Mouse (Mus musculus) brown adipose tissue, adult 24 weeks (tissue): ENCODE results near the gene Ap3s2. TPM values are rescaled to one million over a fixed set of nuclear protein-coding genes. Genes with fewer than 3 reads are reported as not detected.
A peak's percentile ranks its signal among the peaks of the same experiment; 100 is the strongest.

ENCODE experiments used
- H3K27ac ChIP-seq: fragments of 200-500 bp; replicated peaks from 2 replicates; pipeline ENCODE4 v1.5.1; 2012; ENCODE audit warnings: low read depth, mild to moderate bottlenecking, low read length
- H3K4me1 ChIP-seq: fragments of 200-500 bp; 2 replicates; pipeline ENCODE4 v1.6.1; 2012; ENCODE audit warnings: low read length, mixed read lengths; ENCODE audit not compliant: control insufficient read depth, insufficient read depth, insufficient read length
- H3K4me3 ChIP-seq: fragments of 200-500 bp; 2 replicates; pipeline ENCODE4 v1.5.1; 2012; ENCODE audit warnings: low read depth, mild to moderate bottlenecking, low read length, moderate library complexity; ENCODE audit not compliant: insufficient read depth
- polyA plus RNA-seq: library from polyadenylated mRNA; stranded (reverse); fragments of >200 nt; gene quantifications from 2 replicates; pipeline ENCODE4 v1.2.4, GENCODE M21; 2012; ENCODE audit not compliant: missing spikeins, insufficient read depth, insufficient read length

The Ap3s2 gene
- polyA plus RNA-seq, 1 experiment = 15.4 TPM

DNA sequence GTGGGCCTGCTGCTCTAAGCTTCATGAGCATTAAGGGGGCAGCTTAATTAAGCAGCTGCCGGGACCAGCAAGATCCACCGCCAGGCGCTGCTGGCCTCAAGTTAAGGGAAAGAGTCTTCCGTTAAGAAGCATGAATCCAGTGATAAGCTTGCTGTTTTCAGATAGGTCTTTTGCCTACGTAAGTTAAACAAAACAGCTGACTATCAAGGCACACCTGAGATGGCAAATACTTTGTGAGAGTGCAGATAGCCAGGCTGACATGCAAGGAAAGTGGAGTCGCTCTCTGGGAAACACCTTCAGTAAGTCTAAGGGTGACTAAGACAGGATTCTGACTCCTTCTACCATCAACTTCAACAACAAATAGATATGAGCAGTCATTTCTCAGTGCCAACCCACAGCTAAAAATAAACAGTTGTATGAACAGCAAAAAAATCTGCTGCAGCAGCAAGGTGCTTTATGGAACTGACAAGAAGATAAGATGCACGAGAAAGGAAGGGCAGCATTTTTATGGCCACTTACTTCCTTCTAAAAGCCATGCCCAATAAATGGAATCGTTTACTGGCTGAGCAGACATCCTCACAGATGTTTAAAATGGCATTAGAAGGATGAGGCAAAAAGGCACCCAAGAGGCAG lies 17.2 kb downstream of the Ap3s2 start:
- Histone ChIP-seq H3K4me3 (no peak overlapping the region), H3K4me1 (peaks cover 4% of the 10 kb centered on the region; the same call in 1 of the 2 replicates), H3K27ac (no peak overlapping the region)

DNA sequence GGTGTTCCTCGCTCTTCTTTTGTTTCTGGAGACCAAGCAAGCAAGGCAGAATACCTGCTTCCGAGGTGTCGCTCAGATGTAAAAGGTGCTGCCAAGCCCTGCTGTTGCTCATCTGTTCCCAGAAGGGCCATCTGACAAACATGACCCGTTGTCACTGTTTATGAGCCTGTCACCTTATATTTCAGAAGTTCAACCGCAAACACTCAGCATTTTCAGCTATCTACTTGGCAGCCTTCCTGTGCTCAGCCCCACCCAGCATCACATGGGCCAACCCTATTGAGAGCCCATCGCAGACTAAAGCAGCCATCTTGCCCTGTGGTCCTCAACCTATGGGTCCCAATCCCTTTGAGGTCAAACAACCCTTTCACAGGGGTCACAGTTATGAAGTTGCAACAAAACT lies 19.7 kb downstream of the Ap3s2 start:
- H3K4me3 ChIP-seq = no peak overlapping the region

DNA sequence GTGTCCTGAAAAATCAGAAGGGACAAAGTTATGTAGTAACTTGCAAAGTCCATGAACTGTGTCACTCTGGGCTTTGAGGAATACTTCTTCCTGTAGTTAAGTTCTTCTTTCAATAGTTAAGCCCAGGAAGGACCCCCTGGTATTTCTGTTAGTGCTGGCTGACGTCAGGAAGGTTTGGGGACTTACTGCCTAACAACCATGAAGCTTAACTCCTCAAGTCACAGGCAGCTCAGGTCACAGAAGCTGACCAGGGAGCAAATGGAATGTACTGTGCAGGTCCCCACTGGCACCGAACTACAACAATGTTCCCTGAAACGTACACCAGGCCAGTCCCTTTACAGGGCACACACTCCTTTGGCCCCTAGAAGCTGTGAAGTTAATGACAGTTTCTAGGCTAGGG lies 25.2 kb downstream of the Ap3s2 start:
- no peaks in the 10 kb centered on the region for H3K4me1 ChIP-seq
- H3K27ac ChIP-seq = no peak overlapping the region
- no peak overlapping the region for H3K4me3 ChIP-seq

More for the DNA sequence above, 19.7 kb downstream of the Ap3s2 start:
- Histone ChIP-seq H3K27ac (no peak overlapping the region), H3K4me1 (no peaks in the 10 kb centered on the region)

DNA sequence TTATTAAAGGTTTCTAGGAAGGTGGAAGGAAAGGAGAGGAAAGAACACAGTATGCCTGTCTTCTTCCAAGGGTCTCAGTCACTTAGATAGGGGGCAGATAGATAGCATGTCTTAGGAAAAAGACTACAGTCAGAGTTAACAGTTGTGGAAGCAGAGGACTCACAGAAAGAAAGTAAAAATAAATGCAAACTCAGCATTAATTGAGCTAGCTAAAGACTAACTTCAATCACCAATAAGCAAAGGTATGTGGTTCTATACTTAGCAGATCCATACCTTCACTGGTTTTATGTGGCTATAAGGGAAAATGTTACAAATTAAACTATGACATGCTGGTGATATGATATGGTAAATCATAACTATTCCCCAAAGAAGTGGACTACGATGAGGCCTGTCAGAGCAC lies 25.7 kb downstream of the Ap3s2 start:
- Histone ChIP-seq H3K4me3 (no peak overlapping the region), H3K27ac (no peak overlapping the region), H3K4me1 (no peaks in the 10 kb centered on the region)

DNA sequence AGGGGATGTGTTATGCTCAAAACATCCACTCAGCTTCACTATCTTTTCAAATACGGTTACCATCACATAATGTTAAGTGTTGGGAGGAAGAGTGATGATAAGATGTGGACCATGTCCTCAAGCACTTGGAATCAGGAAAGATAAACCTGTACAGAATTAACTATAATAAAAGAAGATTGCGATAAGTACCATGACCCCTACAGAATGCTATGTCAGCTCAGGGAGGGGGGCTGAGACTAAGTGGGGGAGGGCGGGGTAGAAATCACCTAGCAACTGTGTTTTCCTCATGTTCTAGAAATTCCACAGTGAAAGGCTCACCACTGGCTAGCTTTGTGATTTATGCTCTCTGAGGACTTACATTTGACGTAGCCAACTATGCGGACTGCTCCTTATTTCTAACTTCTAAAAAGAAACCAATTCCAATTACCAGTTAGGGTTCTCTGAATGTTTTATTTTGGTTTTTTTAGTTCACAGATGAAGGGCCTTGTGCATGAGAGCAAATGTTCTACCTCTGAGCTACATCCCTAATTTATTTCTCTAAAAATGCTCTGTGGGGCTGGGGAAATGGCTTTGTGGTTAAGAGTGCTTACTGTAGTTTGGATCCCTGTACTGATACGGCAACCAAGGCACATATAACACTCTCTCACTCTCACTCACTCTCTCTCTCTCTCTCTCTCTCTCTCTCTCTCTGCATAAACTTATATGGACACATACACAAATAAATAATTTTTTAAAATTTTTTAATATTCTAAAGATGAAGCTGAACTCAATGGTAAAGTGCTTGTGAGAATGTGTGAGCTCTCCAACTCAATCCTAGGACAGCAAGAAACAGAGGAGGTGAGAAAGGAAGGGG lies 27.6 kb downstream of the Ap3s2 start:
- Histone ChIP-seq H3K4me3 (no peak overlapping the region), H3K27ac (0 out of 2 replicates have a peak overlapping the region, but pooled peaks have one; percentile 19)

DNA sequence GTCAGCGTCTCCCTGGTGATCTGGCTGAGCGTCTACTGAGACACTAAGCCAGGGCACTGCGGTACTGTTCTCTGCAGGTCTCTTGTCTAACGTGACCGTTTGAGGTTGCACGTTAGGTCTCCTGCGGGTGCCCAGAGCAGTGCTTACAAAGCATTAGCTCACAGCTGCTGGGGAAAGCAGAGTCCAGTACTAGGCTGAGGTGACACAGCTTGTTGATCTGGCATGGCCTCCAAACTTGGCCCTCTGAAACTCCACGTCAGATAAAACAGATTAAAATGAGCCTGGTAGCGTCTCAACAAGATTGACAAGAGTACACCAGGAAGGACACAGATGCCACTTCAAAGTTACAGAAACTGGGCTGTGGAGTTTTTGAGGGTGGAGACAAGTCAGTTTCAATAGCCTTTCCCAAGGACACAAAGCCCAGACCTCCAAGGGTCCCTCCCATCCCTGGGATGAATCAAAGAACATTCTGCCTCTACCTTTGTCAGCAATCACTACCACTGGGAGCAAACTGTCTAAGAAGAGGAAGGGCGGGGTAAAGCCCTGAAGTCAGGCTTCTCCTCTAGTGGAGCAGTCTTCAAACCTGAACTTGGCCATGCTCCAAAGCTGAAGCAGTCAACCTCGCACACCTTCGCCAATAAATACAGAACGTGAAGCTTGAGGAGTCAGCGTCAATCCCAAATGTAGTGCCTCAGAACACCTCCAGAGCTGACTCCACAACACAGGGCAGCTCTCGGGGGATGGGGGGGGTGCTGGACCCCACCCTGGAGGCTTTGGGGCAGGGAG lies 29.8 kb downstream of the Ap3s2 start:
- no peak overlapping the region for H3K27ac ChIP-seq
- H3K4me3 ChIP-seq = no peak overlapping the region

More for the DNA sequence above, 27.6 kb downstream of the Ap3s2 start:
- no peaks in the 10 kb centered on the region for H3K4me1 ChIP-seq

DNA sequence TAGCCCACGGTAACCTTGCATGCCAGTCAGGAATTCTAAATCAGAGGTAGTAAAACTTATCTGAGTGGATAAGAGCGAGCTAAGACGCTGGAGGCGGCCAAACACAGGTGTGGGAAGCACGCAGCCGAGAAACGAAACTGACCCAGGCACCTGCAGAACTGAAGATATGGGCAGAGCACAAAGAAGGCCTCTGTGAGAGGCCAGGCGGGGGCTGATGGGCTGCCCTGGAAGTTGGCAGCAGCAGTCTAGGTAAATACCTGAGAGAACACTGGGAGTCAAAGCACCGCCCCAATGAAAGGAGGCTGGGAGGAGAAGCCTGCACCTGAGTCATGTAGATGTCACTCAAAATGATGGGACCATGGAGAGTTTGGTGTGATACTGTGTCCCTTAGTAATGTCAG lies 31.8 kb downstream of the Ap3s2 start:
- H3K4me1 ChIP-seq = peaks cover under 1% of the 10 kb centered on the region
- no peak overlapping the region for H3K4me3 ChIP-seq
- H3K27ac ChIP-seq = no peak overlapping the region

More for the DNA sequence above, 29.8 kb downstream of the Ap3s2 start:
- no peaks in the 10 kb centered on the region for H3K4me1 ChIP-seq

DNA sequence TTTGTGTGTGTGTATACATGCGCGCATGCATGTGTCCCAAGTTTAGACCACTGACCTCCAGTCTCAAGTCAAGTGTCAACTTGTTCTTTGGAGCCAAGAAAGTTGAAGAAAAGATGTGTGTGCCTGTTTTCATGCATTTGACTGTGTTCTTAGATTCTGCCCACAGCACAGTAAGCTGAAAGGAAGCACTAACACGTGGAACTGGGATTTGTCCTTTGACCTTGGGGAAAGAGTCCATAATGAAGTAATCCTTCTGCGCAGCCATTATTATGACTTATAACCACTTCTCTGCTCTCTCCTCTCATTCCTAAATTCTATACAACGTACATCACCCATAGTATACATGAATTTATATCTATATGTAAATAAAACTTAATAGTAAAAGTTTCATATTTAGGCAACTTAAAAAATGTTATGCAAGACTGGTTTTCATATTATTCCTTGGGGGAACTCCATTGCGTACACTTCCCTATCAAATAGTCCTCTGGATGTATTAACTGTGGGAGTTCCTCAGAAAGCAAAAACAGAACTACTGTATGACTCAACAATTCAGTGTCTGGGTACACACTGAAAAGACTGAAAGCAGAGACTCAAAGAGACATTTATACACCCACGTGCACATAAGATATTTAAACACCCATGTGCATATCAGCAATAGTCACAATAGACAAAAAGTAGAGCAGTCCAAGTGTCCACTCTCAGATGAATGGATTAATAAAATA lies 36.7 kb downstream of the Ap3s2 start:
- Histone ChIP-seq H3K4me3 (no peak overlapping the region), H3K4me1 (peaks cover 3% of the 10 kb centered on the region), H3K27ac (0 out of 2 replicates have a peak overlapping the region, but pooled peaks have one; percentile 8)

DNA sequence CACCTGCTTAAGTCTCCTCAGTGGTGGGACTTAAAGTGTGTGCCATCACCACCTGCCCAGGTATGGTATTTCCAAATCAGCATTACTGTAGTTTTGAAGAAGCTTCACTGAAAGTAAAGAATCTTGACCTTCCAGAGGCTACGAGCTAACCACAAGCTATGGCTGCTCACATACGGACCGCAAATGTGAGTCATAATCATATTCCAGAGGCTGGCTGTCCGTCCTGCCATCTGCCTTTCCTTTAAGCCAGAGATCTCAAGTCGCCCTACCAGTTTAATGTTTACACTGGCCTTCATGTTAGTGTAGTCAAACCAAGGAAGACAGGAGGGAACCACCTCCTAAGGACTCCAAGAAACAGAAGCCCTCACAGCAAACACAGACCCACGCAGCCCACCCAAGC lies 38.5 kb downstream of the Ap3s2 start:
- no peak overlapping the region for H3K4me3 ChIP-seq
- H3K27ac ChIP-seq = no peak overlapping the region
- peaks cover 3% of the 10 kb centered on the region for H3K4me1 ChIP-seq

DNA sequence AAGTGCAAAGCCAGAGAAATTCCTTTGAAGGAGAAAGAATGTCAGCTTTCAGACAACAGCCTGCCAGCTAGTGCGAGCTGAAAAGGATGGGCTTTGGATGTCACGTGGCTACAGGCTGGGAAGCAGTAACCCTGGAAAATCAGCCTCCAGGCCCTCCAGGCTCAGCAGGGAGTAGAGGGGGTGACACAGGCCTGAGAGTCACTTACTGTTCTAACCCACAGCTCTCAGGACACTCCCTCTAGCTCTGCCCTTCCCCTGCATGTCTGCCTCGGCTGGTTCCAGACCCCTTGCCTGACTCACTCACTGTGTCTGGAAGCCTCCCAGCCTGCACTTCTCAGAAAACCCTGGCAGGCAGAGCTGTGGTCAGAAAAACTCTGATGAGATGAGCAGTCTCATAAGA lies 39.5 kb downstream of the Ap3s2 start:
- H3K4me1 ChIP-seq = peaks cover 3% of the 10 kb centered on the region
- no peak overlapping the region for H3K4me3 ChIP-seq
- H3K27ac ChIP-seq = no peak overlapping the region

DNA sequence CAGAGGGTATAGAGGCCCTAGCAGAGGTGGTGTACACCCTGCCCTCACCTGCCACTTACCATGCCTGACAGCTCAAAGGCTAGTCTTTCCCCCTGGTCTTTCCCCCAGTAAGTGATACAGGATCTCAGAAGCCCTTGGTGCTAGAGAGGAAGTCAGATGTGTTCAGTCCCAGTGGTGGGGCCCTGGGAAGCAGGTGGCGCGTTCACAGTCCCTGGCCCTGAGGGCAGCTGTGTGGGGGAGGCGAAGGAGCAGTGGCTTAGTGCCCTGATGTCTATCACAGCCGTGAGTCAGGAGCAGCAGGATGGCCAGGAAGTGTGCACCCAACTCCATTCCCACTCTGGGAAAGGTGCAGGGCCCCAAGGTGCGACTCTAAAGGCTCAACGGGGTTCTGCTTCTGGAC lies 40.4 kb downstream of the Ap3s2 start:
- Histone ChIP-seq H3K4me3 (no peak overlapping the region), H3K4me1 (peaks cover 3% of the 10 kb centered on the region), H3K27ac (no peak overlapping the region)

DNA sequence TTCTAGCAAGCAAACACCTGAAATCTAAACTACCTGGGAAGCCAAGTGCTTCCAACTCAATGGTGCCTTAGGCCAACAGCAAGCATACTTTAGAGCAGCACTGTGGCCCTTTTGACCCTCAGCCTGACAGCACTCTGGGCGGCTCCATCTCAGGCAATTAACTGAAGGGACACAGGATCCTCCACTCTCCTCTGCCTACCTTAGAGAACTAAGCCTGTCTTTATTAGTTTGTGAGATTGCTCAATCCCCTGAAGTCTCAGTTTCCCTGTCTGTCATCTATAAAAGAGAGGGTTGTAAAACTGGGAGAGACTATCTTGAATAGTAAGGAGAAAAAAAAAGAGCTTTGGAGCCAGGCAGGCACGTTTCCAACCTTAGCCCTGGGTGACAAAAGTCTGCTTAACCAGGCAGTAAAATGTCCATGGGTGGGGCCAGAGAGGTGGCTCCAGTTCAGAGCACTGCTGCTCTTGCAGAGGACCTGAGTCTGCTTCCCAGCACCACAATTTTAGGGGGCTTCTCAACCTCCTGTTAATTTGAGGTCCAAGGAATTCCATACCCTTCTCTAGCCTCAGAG lies 41.9 kb downstream of the Ap3s2 start:
- Histone ChIP-seq H3K27ac (no peak overlapping the region), H3K4me1 (peaks cover 2% of the 10 kb centered on the region; the same call in 1 of the 2 replicates), H3K4me3 (no peak overlapping the region)

DNA sequence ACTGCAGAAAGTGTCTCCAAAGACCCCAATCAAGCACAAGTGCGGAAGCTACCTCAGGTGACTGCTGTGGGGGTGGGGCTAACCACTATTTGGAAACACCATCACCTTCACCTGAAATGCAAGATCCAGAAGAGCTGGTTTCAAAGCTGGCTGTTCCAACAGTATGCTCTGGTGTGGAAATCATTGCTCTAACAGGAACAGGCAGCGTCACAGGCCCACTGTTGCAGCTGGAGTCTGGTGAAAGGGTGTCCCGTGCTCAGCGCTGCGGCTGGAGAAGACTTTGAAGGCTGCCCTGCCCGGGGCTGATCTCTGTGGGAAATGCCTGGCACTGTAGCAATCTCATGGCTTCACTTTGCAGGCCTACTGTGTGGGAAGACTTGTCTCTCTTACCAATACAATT lies 47.0 kb downstream of the Ap3s2 start:
- Histone ChIP-seq H3K4me3 (no peak overlapping the region), H3K4me1 (no peaks in the 10 kb centered on the region), H3K27ac (no peak overlapping the region)

DNA sequence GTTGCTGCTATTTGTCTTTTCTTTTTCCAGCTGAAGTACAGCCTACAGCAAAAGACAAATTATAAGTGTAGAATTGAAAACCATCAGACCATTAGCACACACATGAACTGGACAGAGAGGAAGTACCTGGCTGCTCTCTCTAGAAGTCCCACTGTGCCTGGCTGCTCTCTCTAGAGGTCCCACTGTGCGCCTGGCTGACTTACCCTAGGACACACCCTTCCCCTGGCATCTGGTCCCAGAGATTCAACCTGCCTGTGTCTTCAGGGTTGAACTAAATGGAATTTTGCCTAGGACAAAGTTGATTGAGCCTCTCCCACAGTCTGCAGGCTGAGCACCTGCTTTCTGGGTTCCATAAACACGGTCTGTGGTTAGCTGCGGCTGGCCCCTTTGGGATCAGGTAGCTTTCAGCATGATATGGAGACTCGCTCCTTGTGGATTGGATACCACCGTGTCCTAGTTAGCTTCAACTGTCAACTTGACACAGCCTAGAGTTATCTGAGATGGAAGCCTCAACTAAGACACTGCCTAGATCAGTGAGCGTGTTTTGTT lies 48.6 kb downstream of the Ap3s2 start:
- Histone ChIP-seq H3K27ac (no peak overlapping the region), H3K4me3 (no peak overlapping the region), H3K4me1 (no peaks in the 10 kb centered on the region; the same call in 1 of the 2 replicates)
